Mouse (Mus musculus): ENCODE measurements around the gene Vamp5.

Gene Vamp5

DNA sequence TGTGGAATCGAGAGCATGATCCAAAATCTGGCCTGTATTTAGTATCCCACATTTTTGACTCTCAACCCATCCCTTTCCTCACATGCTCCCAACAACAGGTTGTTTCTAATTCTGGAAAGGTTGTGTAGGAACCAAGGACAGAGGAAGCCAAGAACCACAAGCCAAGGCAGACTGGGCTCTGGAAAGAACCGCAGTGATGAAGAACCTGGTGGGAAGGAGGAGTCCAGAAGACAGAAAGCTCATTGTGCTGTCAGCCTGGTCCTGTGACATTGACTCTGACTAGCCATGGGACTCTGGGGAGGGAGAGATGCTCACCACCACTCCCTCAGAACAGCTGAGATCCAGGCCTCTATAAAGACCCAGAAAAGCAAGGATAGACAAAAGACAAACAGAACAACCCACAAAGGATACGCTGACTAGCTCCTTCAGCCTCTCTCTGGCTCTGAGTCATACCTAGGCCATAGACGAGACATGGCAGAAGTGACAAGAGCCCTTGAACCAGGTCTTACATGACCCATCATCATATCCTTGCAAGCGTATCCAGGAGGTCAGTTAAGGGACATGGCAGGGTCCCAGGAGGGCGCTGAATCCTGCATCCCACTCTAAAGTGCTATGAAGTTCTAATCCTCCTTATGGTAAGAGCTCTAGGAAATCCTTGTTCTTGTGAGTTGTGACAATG, 3.0 kb upstream of the Vamp5 start:
- peaks cover 9% of the 10 kb centered on the region for H3K36me3 ChIP-seq (ENCODE audit: control insufficient read depth, insufficient read depth, low read length, poor library complexity, severe bottlenecking)
- no peaks in the 10 kb centered on the region for H3K27me3 ChIP-seq (ENCODE audit: control insufficient read depth, insufficient read depth, low read length, poor library complexity, severe bottlenecking)
- no peak for DNase-seq (ENCODE audit: low read depth, low spot score)

DNA sequence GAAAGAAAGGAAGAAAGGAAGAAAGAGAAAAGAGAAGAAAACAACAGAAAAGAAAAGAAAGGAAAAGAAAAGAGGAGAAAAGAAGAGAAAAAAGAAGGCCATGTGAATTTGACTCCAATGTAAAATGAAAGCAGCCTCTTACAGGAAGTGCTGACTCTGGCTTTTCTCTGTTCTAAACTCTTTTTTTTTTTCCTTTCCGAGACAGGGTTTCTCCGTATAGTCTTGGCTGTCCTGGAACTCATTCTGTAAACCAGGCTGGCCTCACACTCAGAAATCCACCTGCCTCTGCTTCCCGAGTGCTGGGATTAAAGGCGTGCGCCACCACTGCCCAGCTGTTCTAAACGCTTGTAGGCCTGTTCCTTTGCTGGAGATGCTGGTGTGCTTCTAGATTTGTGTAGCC, 2.2 kb upstream of the Vamp5 start:
- Histone ChIP-seq H3K27me3 (ENCODE audit: control insufficient read depth, insufficient read depth, low read length, poor library complexity, severe bottlenecking) (no peaks in the 10 kb centered on the region), H3K36me3 (ENCODE audit: control insufficient read depth, insufficient read depth, low read length, poor library complexity, severe bottlenecking) (peaks cover 9% of the 10 kb centered on the region)
- DNase-seq (ENCODE audit: low read depth, low spot score) = no peak

DNA sequence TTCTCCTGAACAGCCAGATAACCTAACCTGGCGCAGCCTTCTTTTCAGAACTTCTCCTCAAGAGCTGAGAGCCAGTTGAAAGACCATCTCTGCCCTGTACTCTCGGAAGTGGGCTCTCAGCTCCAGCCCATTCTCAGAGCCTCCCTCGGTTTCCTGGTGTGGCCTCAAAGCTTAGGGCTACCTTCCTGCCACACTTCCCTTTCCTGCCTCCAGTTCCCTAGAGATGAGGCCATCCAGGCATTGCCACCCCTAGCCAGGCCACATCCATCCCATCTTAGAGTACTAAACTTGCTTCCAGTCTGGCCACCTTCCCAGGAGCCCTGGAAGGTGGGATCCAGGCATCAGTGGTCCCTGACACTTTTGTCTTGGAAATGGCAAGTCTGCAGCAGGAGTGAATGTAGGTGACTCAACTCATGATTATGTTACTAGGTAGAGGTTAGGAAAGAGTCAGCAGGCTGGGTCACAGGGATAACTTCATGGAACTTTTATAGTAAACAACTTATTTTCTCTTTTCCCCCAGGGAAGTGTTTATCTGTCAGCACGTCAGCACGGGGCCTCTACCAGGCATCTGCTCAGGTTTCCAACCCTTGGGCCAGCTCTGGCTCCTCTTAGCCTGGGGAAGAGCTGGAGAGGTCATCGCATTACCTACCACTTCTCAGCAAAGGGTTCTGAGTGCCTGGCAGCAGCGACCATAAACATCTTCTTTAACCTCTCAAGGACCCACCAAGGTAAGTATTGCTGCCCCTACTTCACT, 714 bp downstream of the Vamp5 start:
- DNase-seq (ENCODE audit: low read depth, low spot score) = no peak
- Histone ChIP-seq H3K27me3 (ENCODE audit: control insufficient read depth, insufficient read depth, low read length, poor library complexity, severe bottlenecking) (no peaks in the 10 kb centered on the region), H3K36me3 (ENCODE audit: control insufficient read depth, insufficient read depth, low read length, poor library complexity, severe bottlenecking) (no peaks in the 10 kb centered on the region)

DNA sequence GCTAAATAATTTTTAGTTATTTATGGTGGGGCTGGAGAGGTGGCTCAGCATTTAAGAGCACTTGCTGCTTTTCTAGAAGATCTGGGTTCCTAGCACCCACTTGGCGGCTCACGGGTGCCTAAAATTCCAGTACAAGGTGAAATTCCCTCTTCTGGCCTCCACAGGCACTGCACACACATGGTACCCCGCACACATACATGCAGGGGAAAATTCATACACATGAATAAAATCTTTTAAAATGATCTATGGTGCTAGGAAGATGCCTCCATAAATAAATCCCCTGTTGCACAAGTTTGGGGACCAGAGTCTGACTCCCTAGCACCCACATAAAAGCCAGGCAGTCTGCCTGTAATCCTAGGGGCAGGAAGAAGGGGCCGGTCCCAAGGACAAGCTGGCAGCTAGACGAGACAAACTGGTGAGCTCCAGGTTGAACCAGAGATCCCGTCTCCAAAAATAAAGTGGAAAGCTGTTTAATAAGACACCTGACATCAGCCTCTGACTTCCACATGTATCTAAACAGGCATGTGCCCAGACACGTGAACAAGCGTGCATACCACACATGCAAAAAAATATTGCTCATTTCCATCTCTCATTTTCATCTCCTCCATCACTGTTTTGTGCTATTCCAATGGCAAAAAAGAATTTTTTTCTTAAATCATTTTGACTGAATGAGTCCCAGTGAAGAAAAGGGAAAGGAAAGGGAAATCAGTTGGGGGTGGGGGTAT, 1.6 kb downstream of the Vamp5 start:
- Histone ChIP-seq H3K27me3 (ENCODE audit: control insufficient read depth, insufficient read depth, low read length, poor library complexity, severe bottlenecking) (no peaks in the 10 kb centered on the region), H3K36me3 (ENCODE audit: control insufficient read depth, insufficient read depth, low read length, poor library complexity, severe bottlenecking) (no peaks in the 10 kb centered on the region)
- no peak for DNase-seq (ENCODE audit: low read depth, low spot score)

DNA sequence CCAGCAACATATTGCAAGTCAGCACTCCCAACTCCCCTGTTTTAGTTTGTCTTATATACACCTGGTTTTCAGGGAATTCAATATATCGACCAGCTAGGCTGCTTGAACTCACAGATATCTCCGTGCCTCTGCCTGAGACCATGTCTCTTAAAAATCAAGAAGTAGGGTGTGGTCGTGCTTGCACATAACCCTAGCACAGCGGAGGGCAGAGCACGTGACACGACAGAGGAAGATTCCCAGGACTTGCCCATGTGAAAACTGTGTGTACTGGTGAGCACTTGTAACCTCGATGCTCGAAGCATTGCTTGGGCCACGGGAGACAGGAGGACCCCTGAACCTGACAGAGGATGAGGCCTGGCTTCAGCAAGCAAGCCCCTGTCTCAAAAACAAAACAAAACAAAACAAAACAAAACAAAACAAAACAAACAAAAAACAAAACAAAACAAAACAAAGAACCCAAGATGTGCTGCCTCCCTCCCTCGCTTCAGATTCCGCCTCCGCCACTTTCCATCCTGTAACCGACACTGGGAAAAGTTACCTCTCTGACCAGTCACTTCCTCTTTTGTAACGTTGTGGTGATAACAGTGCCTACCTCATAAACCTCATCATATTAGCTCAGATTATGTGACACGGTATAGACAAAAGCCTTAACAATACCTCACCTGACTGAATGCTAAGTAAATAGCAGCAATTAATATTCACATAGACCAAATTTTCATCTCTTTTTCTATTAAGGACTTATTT, 5.3 kb downstream of the Vamp5 start:
- no peaks in the 10 kb centered on the region for H3K36me3 ChIP-seq (ENCODE audit: control insufficient read depth, insufficient read depth, low read length, poor library complexity, severe bottlenecking)
- peak; percentile 70 for DNase-seq (ENCODE audit: low read depth, low spot score)

DNA sequence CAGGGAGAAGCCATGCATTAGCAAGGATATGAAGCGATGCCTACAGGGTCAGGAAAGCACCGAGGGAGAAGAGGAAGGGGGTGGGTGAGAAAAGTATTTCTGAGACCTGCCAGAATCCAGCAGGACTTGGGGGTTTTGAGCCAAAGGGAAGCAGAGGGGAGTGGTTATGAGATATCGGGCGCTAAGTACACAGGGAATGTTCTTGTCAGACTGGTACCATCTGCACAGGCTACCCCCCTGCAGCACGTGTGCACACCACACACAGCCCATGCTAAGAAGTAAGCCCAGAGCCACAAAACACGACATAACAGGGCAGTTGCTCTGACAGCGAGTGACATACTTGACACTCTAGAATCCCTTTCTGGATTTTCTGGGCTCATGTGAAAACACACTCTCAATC, 6.1 kb downstream of the Vamp5 start:
- Histone ChIP-seq H3K27me3 (ENCODE audit: control insufficient read depth, insufficient read depth, low read length, poor library complexity, severe bottlenecking) (no peaks in the 10 kb centered on the region), H3K36me3 (ENCODE audit: control insufficient read depth, insufficient read depth, low read length, poor library complexity, severe bottlenecking) (no peaks in the 10 kb centered on the region)
- DNase-seq (ENCODE audit: low read depth, low spot score) = no peak

More for the DNA sequence above, 5.3 kb downstream of the Vamp5 start:
- H3K27me3 ChIP-seq (ENCODE audit: control insufficient read depth, insufficient read depth, low read length, poor library complexity, severe bottlenecking) = no peaks in the 10 kb centered on the region

DNA sequence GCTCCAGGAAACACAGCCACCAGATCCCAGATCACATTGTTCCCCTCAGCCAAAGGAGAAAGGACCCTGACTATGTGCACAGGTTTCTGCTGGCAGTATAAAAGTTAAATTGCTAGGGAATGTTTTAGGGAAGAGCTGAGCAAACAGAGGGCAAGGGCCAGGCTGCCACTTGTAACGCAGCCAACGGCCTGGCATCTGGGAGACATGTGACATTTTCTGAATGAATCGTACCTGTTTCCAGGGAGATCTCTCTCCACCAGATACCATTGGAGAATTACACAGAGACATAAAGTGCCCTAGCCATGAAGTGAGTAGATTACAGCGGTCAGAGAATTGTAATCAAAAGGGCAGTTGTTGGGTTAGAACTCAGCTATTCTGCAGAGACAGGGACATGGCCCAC, 7.1 kb downstream of the Vamp5 start:
- Histone ChIP-seq H3K36me3 (ENCODE audit: control insufficient read depth, insufficient read depth, low read length, poor library complexity, severe bottlenecking) (no peaks in the 10 kb centered on the region), H3K27me3 (ENCODE audit: control insufficient read depth, insufficient read depth, low read length, poor library complexity, severe bottlenecking) (no peaks in the 10 kb centered on the region)
- no peak for DNase-seq (ENCODE audit: low read depth, low spot score)

DNA sequence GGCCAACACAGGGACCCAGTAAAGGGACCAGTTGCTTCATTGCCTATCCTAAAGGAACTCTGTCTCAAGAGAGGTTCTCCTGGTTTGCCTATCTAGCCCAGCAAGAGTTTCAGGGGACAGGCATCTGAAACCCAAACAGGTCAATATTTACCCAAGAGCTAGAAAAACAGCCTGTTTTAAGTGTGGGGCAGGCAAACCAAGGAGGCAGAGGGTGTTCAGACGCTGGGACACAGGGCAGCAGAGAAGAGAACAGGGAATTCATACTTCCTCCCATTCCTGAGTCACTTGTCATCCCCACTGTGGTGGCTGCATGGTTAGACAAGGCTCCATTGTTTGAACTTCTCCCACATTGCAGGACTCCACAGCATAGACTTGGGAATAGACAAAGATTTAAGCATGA, 8.7 kb downstream of the Vamp5 start:
- DNase-seq (ENCODE audit: low read depth, low spot score) = no peak
- no peaks in the 10 kb centered on the region for H3K27me3 ChIP-seq (ENCODE audit: control insufficient read depth, insufficient read depth, low read length, poor library complexity, severe bottlenecking)

DNA sequence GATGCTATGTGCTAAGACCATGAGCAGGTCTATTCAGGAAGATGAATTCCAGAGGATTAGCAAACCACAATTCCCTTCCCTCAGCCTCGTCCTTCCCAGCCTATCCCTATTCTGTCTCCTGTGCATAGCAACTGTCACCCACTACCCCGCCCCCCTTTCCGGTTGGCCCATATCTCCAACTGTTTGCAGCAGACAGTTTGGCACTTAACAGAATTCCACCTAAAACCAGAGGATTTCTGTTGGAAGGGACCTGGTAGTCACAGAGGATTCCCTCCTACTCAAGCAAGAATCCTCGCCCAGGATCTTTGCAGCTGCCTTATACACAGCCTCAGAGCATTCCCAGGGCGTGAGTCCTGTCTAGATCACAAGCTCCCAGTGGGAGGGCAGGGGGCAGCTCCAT, 9.1 kb downstream of the Vamp5 start:
- DNase-seq (ENCODE audit: low read depth, low spot score) = no peak
- H3K27me3 ChIP-seq (ENCODE audit: control insufficient read depth, insufficient read depth, low read length, poor library complexity, severe bottlenecking) = no peaks in the 10 kb centered on the region
- no peaks in the 10 kb centered on the region for H3K36me3 ChIP-seq (ENCODE audit: control insufficient read depth, insufficient read depth, low read length, poor library complexity, severe bottlenecking)

More for the DNA sequence above, 8.7 kb downstream of the Vamp5 start:
- no peaks in the 10 kb centered on the region for H3K36me3 ChIP-seq (ENCODE audit: control insufficient read depth, insufficient read depth, low read length, poor library complexity, severe bottlenecking)

DNA sequence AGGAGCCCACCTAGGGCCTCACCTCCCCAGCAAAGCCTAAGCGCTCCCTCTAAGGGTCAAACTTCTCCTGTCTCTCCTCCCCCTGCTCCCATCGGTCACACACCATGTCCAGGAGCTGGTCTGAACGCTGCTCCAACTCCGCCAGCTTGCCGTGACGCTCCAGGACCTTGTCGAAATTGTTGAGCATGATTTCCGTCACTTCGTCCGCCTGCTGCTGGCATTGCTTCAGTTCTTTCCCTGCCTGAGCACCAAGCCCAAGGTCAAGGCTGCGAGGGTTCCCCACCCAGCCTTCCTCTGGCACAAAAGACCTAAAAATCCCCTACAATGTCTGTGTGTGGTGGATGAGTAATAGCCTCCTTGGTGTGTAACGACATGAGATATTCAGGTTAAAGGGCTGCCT, 10.2 kb downstream of the Vamp5 start:
- Histone ChIP-seq H3K36me3 (ENCODE audit: control insufficient read depth, insufficient read depth, low read length, poor library complexity, severe bottlenecking) (no peaks in the 10 kb centered on the region), H3K27me3 (ENCODE audit: control insufficient read depth, insufficient read depth, low read length, poor library complexity, severe bottlenecking) (no peaks in the 10 kb centered on the region)
- DNase-seq (ENCODE audit: low read depth, low spot score) = no peak

DNA sequence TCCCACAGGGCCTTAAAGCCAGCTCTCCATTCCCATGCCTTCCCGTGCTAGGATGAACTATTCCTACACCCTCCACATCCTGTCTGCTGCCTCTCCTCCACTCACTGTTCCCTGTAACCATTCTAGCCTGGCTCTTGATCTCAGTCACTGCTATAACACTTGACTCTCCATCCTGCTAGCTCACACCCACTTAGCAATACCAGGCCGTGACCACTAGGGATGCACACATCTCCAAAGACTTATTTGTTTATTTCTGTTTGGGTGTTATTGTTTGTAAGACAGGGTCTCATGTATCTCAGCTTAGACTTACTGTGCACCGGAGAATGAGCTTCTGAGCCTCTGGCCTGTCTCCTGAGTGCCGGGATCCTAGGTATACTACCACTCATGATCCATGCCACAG, 10.7 kb downstream of the Vamp5 start:
- Histone ChIP-seq H3K36me3 (ENCODE audit: control insufficient read depth, insufficient read depth, low read length, poor library complexity, severe bottlenecking) (no peaks in the 10 kb centered on the region), H3K27me3 (ENCODE audit: control insufficient read depth, insufficient read depth, low read length, poor library complexity, severe bottlenecking) (no peaks in the 10 kb centered on the region)
- no peak for DNase-seq (ENCODE audit: low read depth, low spot score)

DNA sequence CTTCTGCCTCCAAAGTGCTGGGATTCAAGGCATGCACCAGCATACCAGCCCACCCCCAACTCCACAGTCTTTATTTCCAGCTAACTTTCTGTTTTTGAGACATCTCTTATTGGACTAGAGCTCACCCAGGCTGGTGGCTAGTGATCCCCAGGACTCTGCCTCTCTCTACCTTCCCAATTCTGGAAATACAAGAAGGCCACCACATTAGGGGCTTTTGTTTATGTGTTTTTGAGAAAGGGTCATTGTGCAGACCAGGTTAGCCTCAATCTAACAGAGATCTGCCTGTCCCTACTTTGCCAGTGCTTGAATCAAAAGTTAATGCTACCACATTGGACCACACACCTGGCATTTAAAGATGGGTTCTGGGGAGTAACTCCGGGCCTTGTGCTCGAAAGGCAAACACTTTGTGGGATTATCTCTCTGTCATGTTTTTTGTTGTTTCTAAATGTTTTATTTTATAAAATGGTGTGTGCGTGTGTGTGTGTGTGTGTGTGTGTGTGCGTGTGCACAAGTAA, 12.8 kb downstream of the Vamp5 start:
- DNase-seq (ENCODE audit: low read depth, low spot score) = no peak
- Histone ChIP-seq H3K36me3 (ENCODE audit: control insufficient read depth, insufficient read depth, low read length, poor library complexity, severe bottlenecking) (no peaks in the 10 kb centered on the region), H3K27me3 (ENCODE audit: control insufficient read depth, insufficient read depth, low read length, poor library complexity, severe bottlenecking) (no peaks in the 10 kb centered on the region)

DNA sequence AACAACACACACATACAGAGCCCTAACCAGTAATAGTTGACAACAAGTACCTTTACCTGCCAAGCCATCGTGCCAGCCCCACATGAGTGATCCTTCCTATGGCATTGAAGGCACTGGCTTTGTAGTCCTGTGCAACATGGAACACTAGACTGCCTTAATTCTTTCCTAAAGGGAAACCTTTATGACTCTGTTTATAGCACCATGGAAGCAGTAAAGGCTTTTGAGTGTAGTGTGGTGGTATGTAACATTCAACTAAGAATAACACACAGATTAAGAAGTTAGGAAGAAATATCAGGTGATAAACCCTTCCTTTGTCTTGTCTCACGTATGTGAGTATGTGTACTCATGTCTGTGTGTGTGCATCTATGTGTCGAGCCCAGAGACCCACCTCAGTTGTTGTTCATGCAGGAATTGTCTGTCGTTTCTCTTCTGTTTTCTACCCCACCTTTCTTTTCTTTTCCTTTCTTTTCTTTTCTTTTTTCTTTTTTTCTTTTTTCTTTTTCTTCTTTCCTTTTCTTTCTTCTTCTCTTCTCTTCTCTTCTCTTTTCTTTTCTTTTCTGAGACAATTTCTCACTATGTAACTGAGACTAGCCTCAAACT, 13.3 kb downstream of the Vamp5 start, which contains the start of gene Rnf181:
Gene Rnf181, minus strand, starts transcription at position 113 of the 600 bp plus-strand sequence.
- H3K27me3 ChIP-seq (ENCODE audit: control insufficient read depth, insufficient read depth, low read length, poor library complexity, severe bottlenecking) = no peaks in the 10 kb centered on the region
- DNase-seq (ENCODE audit: low read depth, low spot score) = no peak
- no peaks in the 10 kb centered on the region for H3K36me3 ChIP-seq (ENCODE audit: control insufficient read depth, insufficient read depth, low read length, poor library complexity, severe bottlenecking)

DNA sequence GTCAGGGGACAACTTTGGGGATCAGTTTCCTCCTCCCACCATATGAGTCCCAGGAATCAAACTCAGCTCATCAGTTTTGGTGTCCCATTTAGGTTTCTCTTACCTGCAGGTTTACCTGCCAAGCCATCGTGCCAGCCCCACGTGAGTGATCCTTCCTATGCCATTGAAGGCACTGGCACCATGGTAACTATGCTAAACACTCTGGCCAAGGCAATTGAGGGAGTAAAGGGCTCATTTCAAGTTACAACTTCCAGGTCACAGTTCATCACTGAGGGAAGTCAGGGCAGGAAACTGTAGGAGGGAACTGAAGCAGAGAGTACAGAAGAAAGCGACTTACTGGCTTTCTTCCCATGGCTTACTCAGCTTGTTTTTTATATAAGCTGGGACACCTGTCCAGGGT, 14.0 kb downstream of the Vamp5 start:
- H3K36me3 ChIP-seq (ENCODE audit: control insufficient read depth, insufficient read depth, low read length, poor library complexity, severe bottlenecking) = no peaks in the 10 kb centered on the region; the same call in 1 of the 2 replicates
- no peaks in the 10 kb centered on the region for H3K27me3 ChIP-seq (ENCODE audit: control insufficient read depth, insufficient read depth, low read length, poor library complexity, severe bottlenecking)
- DNase-seq (ENCODE audit: low read depth, low spot score) = no peak

Data from splenic B cell, adult 2 months (primary cell).